Mouse (Mus musculus) induced T-regulatory cell, adult 2 months (primary cell): Measurements from ENCODE around the gene Plekhh1.
"Not testable (repeated sequence)": the region's sequence is repeated elsewhere in the genome, so short reads cannot be mapped to it uniquely, and the experiment has no call there.

ENCODE experiments used
- DNase-seq: peaks from one replicate; pipeline ENCODE4 v3.0.0-alpha.2; 2012; ENCODE audit warnings: low read depth

Plekhh1 gene

DNA sequence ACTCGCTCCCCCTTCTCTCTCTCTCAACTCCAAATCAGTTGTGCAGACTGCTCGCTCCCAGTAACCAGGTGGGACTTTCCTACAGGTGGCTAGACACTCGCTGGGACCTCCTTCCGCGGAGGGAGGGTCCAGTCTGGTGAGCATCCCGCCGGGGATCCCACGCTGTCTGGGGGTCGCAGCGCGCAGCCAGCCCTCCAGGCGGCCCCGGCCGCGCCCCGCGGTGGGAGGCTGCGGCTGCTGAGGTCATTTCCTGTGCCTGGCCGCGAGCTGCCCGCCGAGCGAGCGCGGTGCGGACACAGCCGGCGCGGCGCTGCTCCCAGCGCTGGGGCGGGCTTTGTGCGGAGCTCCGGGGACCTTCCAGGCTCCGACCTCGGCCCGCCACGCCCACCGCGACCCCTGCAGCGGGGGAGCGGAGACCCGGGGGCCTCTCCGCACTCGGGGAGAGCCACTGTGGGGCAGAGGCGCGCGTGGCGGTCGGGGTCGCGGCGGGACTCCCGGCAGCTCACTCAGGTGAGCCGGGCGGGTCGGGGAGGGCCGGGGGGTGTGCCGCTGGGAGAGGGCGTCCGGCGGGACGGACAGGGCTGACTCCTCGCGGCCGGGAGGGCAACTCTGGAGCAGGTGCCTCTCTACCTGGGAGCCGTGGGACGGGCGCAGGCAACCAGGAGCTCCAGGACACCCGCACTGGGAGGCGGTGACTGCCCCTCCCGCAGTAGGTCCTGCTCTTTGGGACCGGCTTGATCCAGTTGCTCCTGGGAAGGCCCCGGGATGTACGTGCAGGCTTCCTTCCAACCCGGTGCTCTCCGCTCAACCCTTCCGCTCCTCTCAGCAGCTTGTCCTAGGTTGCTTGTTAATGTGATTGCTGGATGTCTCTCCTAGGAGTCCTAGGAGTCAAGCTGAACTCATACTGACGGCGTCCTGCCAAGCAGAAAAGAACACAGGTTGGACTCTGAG is at the start of gene Plekhh1:
Plekhh1 (plus strand) TSS at position 253 of the 951 bp plus-strand sequence.
- peak; percentile 49 for DNase-seq

GRCm38 (mm10) chr12:78980683-78981091 is 48.3 kb upstream of the Plekhh1 start:
- peak; percentile 90 for DNase-seq

GRCm38 (mm10) chr12:78981131-78981530 is 47.8 kb upstream of the Plekhh1 start:
- no peak for DNase-seq

DNA sequence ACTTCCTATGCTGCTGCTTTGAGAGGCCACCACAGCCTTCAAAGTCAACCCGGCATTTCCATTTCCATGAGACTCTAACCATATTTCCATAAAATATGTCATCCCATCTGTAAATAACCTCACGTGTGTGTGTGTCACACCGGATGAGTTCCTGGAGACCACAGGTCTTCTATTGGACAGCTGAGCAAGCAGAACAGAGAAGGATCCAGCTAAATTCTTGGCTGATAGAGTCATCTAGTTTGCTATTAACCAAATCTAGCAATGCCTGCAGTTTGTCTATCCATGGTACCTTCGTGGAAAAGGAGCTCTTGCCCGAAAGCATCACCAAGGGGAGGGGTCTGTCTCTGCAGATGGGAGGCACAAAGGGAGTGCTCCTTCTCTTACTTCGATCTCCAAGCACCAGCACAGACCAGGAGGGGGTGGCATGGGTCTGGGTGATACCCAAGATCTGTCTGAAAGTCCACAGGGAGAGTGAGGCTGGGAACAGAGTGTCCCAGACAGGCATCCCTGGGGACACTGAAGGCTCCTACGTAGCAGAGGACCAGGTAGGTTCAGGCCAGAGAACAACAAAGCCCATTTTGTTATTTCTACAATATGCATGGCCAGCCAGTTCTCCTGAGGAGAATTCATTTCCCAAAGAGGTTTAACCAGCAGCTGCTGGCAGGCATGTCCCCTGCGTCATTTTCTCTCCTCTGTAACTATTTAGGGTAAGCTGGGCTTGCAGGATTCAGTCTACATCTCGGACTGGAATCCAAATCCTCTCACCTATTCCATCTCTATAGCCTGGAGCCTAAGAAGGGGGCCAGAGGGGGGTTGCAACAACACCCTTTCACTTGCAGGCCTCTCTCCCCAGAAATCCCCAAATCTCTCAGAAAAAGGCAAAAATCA is 46.8 kb upstream of the Plekhh1 start:
- no peak for DNase-seq

DNA sequence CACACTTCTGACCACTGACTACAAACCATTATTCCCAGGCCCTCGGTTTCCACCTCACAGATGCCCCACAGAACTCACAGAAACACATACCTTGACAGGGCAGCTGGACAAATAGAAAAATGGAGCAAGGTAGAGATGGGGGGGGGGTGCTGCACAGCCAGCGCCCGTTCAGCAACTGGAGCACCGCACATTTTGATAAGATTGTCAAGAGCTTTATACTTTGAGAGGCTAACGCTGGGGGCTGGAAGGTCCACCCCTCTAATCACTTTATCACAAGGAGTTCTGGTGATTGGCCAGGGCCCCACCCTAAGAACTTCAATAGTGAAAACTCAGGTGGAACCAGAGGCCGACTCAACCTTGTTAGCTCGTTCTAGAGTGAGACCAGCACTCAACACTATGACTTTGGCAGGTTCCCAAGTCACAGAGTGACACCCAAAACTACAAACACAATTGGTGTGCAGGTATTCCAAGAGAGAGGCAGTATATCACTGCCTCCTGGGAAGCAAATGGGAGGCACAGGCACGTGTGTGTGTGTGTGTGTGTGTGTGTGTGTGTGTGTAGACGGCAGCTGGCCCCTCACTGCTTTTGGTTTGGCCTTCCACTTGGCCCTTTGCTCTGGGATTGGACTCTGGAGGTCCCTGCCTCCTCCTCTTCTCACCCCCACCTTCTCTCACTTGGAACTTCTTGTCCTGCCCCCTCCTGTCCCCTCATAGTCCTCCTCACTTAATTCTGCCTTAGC is 45.5 kb upstream of the Plekhh1 start:
- no peak for DNase-seq

- no peak for DNase-seq
These were observed 44.9 kb upstream of the Plekhh1 start for GRCm38 (mm10) chr12:78984035-78984432.

- no peak for DNase-seq
These were observed 41.3 kb upstream of the Plekhh1 start for GRCm38 (mm10) chr12:78987581-78988081.

GRCm38 (mm10) chr12:78996271-78996670 is 32.7 kb upstream of the Plekhh1 start:
- DNase-seq: no peak

DNA sequence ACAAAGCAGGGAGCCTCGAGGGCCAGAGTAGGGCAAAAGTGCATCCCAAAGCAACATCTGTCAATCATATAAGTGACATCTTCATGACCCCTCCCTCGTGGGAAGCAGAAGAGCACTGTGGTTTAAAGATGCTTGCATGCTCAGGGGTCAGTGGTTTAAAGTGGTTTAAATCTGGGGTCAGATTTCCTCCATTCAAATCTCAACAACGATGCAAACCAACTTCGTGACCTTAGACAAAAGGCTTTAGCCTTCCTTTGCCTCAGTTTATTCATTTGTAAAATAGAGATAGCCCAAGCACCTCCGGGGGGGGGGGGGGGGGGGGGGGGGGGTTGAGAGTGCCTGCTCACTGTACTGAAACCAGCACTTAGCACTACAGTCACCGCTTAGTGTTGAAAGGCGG is 32.3 kb upstream of the Plekhh1 start:
- DNase-seq: no peak

- no peak for DNase-seq
These were observed 26.6 kb upstream of the Plekhh1 start for GRCm38 (mm10) chr12:79002406-79002805.

DNA sequence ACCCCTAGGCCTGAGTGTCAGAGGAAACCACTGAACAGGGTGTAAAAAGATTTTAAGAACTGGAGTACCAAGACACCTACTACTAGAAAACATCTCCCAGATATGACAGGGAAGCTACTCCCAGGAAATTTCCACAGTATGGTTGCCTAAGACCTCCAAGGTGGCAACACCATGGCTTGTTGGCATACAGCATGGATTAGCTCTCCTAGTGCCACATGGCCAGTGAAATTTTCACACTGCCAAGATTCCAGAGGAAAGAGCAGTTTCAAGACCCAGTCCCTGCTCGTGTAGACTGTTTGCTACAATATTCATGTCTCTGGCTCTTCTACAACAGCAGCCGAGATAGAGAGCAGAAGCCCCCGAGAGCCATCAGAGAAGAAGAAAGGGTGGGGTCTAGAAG is 26.0 kb upstream of the Plekhh1 start:
- no peak for DNase-seq

- no peak for DNase-seq
These were observed 23.5 kb upstream of the Plekhh1 start for GRCm38 (mm10) chr12:79005456-79005855.

- DNase-seq: no peak
These were observed 22.9 kb upstream of the Plekhh1 start for GRCm38 (mm10) chr12:79006076-79006475.

DNA sequence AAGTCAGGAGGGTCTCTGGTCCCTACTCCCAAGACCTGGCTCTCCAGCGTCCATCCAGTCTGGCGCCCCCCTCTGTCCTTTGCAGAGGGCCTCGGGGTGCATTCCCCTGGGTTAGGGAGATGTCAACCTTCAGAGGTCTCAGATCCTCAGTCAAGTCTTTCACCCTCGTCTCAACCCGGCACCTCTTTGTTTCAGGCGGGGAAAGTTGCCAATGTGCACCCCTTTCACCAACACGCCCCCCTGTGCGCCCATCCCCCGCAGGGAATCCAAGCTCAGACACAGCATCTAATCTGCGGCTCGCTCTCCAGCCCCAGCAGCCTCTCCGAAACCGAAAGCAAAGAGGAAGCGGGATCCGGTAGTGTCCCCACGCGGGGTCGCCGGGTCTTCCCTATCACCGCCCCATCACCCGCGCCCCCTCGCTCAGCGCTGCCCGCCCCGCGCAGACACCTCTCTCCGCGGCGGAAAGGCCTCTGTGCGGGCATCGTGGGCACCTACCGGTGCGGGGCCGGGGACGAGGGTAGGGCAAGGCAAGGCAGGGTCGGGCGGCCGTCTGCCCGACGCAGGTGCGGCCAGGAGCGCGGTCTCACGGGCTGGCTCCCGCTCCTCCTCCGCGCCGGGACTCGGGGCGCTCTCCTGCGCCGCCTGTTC is 22.4 kb upstream of the Plekhh1 start:
- DNase-seq: peak; percentile 78

- peak; percentile 61 for DNase-seq
These were observed 21.7 kb upstream of the Plekhh1 start, which contains the start of gene Tmem229b for GRCm38 (mm10) chr12:79007126-79007753. Gene Tmem229b, minus strand, starts transcription at chr12:79007627.

- DNase-seq: no peak
These were observed 18.4 kb upstream of the Plekhh1 start for GRCm38 (mm10) chr12:79010569-79010968.

GRCm38 (mm10) chr12:79016109-79016508 is 12.9 kb upstream of the Plekhh1 start:
- DNase-seq: no peak

DNA sequence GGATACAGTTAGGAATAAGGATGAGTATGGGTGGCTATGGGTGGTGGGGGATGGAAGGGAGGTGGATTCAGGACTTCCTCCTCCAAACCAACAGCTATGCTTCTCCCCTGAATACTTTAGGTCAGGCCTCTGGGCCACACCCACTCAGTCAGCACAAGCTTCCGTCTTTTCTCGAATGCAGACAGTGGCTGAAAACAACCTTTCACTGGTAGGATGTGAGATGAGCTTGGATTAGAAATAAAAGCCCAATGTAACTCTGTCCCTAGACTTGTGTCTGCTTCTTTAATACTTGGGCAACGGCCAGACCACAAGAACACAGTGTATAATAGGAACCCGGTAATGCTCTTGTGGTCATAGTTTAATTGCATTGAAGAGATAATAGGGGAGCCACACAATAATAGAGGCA is 11.0 kb upstream of the Plekhh1 start:
- DNase-seq: peak; percentile 44

DNA sequence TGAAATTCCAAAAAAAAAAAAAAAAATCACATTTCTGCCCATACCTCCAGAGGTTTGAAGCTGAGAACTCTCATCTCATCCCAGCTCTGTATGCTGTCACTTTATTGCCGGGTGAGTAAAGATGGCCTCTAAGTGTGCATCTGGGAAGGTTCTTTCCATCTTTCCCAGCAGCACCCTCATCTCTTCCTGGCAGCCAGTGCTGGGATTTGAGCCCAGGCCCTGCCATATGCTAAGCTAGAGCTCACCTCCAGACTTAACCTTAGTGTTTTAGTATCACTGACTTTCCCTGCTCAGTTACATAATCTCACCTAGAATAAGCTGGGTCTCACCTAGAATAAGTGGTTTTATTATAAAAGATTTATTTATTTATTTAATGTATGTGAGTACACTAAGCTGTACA is 7.1 kb upstream of the Plekhh1 start:
- no peak for DNase-seq

- DNase-seq: peak; percentile 37
These were observed 6.1 kb upstream of the Plekhh1 start for GRCm38 (mm10) chr12:79022882-79023281.

DNA sequence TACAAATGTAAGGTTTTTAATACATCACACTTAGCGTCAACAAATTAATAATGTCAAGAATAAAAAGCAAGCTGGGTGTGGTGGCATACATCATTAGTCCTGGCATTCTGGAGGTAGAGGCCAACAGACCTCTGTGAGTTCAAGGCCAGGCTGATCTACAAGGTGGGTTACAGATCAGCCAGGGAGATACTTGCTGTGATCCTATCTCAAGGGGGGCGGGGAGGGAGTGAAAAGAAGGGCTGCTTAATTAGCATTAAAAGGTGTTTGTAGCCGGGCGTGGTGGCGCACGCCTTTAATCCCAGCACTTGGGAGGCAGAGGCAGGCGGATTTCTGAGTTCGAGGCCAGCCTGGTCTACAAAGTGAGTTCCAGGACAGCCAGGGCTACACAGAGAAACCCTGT is 1.4 kb upstream of the Plekhh1 start:
- DNase-seq: not testable (repeated sequence)
